Mouse (Mus musculus) left cerebral cortex, adult 18-20 months (tissue): ENCODE data around the gene Tesk2. TPM values are rescaled to one million over a fixed set of nuclear protein-coding genes. Genes with fewer than 3 reads are reported as not detected.

Experiments
- DNase-seq, 2 experiments: peaks; one replicate each; pipeline ENCODE4 v3.0.0; 2021 to 2022; ENCODE audit warnings: low spot score in 2 of 2, mixed read lengths in 1 of 2
- total RNA-seq, 2 experiments: library from RNA; stranded (reverse); gene quantifications; 2 replicates each; pipeline ENCODE4 v1.2.3; 2021

The Tesk2 gene
- total RNA-seq, 2 experiments from 2014 or later: 3.6 to 4.5 TPM

DNA sequence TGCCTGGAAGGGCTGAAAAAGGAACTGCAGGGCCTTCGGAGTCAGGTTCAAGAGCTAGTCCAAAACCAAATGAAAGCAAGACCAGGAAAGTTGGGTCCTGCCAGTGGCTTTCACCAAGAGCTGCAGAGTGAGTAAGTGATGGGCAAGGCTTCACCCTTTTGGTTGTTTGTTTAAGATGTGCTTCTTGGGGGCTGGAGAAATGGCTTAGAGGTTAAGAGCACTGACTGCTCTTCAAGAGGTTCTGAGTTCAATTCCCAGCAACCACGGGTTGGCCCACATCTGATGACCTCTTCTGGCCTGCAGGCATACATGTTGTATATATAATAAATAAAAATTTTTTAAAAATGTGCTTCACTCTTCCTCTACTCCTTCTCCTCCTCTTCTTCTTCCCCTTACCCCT is 10.6 kb upstream of the Tesk2 start:
- DNase-seq: no peak

DNA sequence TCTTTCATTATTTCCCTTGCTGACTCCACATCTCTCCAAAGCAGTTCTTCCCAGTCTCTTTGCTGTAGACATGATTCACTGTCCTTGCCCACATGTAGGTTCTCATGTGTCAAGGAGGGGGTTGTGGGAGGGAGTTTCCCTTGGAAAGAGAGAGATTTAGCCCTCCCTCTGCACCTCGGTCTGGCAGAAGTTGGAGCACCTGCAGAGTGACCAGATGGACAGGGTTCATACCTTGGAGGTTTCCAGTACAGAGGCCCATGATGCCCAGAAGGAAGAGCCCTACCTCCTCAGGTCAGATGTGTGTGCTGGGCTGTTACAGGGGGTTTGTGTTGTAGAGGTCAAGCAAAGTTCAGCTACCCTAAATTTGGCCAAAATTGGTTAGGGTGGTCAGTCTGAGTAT is 8.2 kb upstream of the Tesk2 start:
- no peak for DNase-seq

DNA sequence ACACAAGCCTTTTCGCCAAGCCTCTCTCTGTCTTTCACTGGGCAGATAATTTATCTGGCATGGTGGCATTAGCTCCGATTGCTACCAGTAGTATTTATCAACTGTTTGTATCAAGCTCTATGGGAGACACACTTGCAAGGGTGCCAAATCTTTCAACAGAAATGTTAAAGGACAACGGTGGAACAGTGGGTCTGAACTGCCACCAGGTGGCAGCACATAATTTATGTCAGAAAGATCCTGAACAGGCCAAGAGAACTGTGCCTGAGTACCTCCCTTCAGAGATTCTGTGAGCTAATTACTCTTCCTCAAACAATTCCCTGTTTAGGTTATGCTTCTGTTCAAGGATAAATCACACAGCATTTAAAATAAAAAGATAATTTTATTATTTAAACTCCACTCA is 1.4 kb upstream of the Tesk2 start:
- peak; percentile 72 to 74 for DNase-seq

DNA sequence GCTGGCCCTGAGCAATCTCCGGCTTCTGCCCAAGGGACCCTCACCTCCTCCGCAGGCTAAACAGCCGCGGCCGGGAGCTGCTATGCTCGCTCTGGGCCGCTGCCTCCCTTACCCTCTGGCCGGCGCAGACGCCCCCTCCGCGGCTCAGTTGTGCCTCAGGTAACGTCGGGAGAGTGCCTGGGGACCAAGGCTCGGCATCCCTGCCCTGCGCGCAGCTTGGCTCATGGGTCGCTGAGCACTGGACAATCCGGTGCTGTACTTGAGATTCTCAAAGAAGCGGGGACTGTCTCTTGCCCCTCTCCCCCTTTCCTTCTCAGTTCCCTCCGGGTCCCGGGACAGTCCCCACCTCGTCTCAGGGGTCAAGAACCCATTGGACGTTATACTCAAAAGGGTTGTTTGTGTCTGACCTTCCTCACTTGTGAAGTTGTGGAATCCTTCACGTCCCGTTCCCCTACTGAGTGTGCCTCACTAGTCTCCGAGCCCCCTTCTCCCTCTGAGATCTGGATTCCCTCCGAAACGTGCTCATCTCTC is 415 bp downstream of the Tesk2 start:
- DNase-seq: no peak

DNA sequence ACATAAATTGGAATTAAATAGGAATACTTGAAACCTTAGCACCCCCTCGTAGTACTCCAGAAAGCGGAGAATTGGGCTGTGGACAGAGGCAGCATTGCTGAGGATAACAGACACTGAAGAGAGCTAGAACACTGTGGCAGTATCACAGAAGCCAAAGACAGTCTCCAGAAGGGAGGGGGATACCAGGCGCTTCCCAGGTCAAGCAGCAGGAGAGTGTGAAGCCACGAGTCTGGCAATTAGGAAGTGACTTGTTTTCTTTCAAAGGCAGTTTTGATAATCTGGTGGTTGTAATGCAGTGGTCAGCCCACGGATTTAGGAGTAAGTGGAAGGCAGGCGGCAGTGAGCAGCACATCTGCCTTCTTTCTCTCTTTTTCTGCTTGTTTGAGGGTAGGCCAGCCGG is 1.5 kb downstream of the Tesk2 start:
- DNase-seq: no peak

DNA sequence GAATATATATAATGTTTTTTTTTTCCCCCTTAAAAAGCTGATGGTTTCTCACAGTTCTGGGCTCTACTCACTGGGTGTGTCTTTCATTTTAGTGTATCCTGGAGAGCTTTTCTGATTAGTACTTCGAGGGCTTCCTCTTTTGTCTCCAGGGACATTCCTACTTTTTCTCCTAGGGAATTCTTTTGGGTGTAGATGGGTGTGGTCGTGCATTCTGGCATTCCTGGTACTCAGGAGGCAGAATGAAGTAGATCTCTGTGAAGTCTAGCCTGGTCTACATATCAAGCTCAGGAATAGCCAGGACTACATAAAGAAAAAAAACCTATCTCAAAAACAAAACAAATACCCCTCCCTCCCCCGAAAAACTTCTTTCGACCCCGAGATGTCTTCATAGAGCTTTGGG is 4.7 kb downstream of the Tesk2 start:
- DNase-seq: no peak

DNA sequence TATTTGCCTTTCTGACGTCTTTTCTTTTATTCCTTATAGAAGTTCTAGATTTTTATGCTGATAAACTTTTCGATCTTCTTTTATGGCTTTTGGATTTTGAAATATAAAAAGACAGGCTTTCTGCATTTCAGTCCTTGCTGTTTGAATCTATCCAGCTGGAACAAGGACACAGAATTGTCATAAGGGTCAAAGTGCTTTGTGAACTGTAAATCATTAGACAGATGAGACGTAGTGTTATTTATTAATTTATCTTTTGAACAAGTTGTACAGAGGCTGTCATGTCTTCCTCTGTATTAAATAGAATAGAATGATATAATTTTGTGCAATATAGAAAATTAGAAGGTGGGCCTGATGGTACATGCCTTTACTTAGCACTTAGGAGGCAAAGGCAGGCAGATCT is 6.7 kb downstream of the Tesk2 start:
- DNase-seq: no peak

DNA sequence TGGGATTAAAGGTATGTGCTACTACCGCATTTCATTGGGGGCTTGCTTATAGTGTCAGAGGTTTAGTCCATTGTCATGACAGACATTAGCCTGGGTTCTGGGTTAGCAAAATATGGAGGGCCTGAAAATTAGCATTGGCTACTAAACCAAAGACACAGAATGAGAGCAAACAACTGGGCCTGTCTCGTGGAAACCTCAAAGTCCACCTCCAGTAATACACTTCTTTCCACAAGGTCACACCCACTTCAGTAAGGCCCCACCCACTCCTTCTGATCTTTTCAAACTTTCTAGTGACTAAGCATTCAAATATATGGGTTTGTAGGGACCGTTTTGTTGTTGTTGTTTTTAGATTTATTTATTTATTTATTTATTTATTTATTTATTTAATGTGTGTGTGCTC is 8.8 kb downstream of the Tesk2 start:
- DNase-seq: no peak

DNA sequence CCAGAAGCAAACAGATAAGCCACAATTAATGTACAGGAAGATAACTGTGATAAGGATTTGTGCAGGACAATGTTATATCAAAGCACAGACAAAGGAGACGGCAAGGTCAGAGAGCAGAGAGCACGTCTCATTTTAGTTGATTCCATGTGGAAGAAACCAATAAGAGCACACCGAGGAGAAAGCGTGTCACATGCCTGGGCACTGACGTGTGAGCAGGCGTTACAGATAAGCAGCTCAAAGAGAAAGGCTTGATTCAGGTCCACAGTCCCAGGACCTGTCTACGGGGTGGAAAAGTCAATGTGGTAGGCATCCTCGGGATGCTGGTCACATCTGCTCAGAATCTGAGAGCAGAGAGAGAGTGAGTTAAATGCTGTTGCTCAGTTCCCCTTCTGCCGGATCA is 10.3 kb downstream of the Tesk2 start:
- no peak for DNase-seq

DNA sequence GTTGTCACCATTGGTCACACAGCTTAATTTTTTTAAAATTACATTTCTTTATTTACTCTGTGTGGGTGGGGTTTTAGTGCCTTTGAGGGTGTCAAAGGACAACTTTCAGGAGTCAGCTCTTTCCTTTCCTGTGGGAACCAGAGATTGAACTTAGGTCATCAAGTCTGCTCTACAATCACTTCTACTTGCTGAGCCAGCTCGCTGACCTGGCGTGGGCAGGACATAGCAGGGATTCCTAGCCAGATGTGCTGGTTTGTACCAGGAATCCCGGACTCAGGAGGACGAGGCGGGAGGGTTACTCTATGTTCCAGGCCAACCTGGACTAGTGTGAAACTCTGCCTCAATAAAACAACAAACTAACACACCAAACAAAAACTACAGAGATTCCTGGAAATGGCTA is 11.6 kb downstream of the Tesk2 start:
- no peak for DNase-seq

DNA sequence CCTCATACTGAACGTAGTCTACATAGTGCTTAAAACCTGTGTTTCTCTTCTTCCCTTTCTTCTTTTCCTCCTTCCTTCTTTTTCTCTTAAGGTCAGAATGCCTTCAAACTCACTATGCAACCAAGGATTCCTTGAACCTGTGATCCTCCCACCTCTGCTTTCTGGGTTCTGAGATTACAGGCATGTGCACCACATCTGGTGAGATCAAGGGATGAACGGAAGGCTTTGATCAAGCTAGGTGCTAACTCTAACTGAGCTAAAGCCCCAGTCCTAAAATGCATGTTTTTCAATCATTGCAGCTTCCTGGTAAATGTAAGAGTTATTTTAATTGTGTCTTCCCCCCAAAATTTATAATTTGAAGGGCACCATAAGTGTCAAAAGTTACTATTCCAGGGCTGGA is 14.2 kb downstream of the Tesk2 start:
- no peak for DNase-seq

DNA sequence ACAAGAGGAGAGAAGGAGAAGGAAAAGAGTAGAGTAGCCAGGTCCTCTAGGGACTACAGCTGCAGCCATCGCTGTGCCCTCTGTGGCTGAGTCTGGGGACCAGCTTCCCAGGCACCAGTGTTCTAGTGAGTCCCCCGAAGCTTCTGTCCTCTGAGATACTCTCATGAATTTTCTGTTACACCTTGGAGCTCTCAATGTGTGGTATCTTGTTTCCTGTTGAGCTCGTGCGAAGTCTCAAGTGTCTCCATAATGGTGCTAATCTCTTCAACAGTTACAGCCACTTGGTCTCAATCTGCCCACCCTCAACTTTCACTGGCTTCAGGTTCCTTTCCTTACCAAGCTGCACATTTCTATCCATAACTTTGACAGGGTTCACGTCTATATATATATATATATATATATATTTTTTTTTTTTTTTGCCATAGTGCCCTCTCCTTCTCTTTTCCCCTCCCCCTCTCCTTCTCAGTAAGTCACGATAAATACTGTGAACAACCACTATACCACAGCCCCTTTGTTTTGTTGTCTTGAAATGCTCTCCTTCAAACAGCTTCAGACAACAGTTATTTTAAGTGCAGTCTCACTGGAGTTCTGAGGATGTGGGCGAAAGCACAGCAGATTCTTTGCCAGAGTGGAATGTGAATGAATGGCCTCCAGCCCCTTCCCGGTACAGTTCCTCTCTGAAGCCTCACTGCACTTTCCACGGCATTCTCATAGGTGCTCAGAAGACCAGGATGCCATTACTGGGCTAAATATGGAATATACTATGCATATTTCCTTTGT is 18.4 kb downstream of the Tesk2 start:
- no peak for DNase-seq

DNA sequence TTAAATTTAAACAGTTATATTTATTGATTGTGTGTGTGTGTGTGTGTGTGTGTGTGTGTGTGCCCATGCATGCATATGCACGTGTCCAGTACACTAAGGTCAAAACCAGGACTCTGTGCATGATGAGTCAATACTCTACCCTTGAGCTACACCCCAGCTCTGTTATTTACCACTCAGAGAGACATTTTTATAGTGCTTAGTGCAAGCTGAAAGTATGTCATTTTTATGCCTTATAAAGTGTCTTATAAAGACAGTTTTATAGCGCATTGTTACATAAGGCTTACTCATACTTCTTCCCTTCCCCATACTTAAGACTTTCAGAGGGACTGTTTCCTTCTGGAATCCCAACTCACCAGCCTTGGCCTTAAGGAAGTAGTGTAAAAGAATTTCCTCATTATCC is 29.0 kb downstream of the Tesk2 start:
- no peak for DNase-seq

DNA sequence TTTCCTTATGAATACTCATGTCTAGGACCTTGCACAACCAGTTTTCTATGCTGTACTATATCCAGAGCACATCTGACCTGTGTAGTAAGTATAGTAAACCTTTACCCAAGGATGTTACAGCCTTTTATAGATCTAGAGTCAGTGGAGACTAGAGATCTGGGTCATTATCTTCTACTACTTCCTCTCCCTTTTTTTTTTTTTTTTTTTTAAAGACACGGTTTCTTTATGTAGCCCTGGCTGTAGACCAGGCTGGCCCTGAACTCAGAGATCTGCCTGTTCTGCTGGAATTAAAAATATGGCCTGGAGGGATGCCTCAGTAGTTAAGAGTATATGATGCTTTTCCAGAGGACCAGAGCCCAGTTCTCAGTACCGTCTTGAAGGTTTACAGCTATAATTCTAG is 41.2 kb downstream of the Tesk2 start:
- no peak for DNase-seq

DNA sequence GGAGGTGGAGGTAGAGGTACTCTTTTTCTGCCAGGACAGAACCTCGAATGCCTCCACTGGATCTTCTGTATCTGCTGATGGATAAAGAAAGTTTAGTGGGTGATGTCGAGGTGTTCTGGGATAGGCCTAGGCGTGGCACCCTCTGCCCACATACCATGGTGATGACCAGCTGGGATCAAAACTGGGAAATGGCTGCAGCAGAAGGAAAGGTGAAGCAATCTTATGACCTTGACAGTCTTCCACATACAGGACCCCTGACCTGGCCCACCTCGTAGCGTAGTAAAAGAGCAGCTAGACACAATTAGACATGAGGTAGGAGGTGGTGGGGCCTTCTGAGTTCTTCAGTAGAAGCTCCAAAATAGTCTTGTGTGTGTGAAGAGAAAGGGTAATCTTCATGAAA is 43.3 kb downstream of the Tesk2 start:
- DNase-seq: no peak

DNA sequence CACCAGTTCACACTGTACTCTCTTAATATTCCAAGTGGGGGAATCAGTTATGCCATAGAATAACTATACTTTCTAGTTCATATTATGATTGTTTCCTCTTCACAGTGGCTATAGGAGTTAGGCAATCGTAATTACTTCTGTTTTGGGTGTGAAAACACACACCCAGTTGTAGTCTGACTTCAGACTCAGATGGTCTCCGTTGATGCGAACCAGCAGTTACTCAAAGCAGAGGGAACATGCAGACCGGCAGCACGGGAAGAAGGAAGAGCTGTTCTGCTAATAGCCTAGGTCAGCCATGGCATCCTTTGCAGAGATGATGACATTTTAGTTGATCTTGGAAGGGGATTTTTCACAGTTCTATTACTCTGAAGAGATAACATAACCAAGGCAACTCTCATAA is 47.8 kb downstream of the Tesk2 start:
- DNase-seq: no peak

DNA sequence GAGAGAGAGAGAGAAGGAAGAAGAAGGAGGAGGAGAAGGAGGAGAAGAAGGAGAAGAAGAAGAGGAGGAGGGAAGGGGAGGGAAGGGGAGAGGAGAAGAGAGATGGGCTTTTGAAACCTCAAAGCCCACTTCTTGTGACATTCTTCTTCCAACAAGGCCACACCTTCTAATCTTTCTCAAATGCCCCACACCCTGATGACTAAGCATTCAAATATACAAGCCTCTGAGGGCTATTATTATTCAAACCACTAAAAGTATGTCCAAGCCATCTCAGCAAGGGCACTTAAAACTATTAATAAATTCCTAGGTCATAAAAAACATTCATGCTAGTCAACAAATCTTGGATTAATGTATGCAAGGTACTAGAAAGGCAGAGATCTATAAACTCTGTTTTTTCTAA is 48.3 kb downstream of the Tesk2 start:
- no peak for DNase-seq

DNA sequence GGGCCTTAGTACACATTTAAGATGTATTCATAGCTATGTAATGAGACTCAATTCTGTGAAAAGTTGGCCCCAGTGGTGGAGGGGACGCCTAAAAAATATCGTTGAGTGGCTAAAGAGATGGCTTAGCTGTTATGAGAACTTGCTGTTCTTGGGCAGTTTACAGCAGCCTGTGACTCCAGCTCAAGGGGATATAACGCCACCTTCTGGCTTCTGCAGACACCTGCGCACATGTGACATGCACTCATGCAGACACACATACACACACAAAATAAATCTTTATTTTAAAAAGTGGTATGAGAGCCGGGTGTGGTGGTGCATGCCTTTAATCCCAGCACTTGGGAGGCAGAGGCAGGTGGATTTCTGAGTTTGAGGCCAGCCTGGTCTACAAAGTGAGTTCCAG is 55.6 kb downstream of the Tesk2 start:
- DNase-seq: no peak

DNA sequence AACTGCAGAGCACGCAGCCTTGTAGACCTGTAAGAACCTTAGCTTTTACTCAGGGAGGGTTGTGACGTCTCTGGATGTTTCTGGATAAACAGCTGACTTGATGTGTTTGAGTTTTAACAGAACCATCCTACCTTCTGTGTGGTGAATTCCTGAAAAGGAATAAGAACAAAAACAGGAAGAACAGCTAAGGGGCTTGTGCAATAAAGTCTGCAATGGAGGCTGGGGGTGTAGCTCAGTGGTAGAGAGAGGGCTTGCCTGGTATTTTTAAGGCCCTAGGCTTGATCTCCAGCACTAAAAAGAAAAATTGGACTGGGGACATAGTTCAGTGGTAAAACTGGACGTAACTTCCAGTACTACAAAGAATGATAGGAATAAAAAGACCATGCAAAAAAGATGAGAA is 56.3 kb downstream of the Tesk2 start:
- no peak for DNase-seq

DNA sequence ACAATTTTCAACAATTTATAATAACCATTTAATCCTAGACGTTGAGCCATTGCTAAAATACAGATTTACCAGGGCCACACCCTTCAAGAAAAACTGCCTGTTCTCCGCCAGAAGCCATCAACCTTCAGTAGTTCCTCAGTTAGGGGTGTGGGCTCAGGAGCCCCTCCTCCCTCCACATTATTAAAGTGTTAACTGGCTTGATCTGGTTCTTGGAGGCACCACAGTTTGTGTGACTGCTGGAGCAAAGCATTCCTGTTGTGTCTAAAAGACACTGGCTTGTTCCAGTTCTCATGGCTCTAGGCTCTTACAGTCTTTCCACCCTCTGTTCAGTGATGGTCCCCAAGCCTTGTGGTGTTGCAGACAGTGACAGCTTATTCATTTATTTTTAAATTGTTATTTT is 59.8 kb downstream of the Tesk2 start:
- no peak for DNase-seq

DNA sequence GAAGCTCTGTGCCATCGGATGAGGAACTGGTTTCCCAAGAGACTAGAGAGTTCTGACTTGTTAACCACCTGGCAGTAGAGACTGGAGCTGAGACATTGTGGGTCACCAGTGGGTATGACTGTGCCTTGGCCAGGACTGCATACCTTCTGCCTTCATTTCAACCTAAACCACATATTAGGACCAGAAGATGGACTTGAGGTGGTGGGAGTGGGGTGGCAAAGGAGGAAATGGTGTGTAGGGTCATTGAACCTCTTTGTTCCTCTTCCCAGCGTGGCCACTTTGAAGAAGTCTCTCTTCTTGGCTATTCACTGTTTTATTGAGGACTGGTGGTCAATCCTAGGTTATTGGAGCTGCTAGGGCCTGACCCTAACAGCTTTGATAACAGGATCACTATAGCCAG is 60.6 kb downstream of the Tesk2 start:
- DNase-seq: no peak

DNA sequence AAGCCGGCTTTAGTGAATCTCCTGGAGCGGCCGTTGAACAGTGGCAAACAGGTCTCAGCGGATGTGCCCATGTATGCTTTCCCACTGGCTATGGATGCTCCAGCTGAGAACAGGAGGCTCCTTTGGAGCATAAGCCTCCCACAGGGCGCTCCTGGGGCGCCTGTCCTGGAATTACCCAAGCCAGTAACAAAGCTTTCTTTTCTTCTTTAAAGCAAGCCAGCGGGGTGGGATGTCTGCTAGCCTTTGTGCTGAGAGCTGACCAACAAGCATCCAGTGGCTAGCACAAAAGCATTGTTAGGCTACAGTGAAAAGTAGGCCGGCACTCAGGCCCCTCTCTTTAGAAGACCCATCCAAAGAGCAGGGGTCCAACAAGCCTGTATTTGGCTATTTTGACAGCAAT is 61.4 kb downstream of the Tesk2 start:
- DNase-seq: no peak

DNA sequence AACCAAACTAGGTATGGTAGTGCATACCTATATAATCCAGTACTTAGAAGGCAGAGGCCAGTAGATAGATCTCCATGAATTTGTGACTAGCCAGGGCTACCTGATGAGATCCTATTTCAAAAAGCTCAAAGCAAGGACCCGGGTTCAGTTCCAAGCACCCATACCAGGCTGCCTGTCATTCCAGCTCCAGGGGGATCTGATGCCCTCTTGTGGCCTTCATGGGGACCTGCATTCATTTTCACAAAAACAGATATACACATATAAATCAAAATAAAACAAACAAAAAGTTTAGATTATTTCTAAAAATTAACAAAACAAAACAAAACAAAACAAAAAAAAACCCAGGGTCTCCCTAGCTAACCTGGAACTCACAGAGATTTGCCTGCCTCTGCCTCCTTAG is 65.8 kb downstream of the Tesk2 start:
- no peak for DNase-seq
